Mouse (Mus musculus) midbrain, embryonic 11.5 days (tissue): ENCODE data around the gene Pdzd2. TPM values are rescaled to one million over a fixed set of nuclear protein-coding genes. Genes with fewer than 3 reads are reported as not detected.

Experiments
- ATAC-seq: fragments of 200-750 bp; cut with Nextera tagmentation; 2 replicates; pipeline ENCODE4 v1.8.0; 2017; ENCODE audit warnings: moderate TSS enrichment, moderate library complexity; ENCODE audit not compliant: low FRiP score
- DNase-seq: peaks from one replicate; pipeline ENCODE4 v3.0.0; 2015; ENCODE audit warnings: low spot score; ENCODE audit errors: missing footprints
- H3K27ac ChIP-seq: fragments of 300-500 bp; sonication (generic); 2 replicates; pipeline ENCODE4 v1.5.1; 2014; ENCODE audit warnings: low read depth, low read length
- H3K27me3 ChIP-seq: fragments of 300-500 bp; sonication (generic); 2 replicates; pipeline ENCODE4 v1.6.1; 2014; ENCODE audit warnings: mild to moderate bottlenecking, low read length, moderate library complexity, mixed read lengths; ENCODE audit not compliant: control insufficient read depth, insufficient read depth
- H3K36me3 ChIP-seq: fragments of 300-500 bp; sonication (generic); 2 replicates; pipeline ENCODE4 v1.6.1; 2014; ENCODE audit warnings: mild to moderate bottlenecking, low read length, moderate library complexity, mixed read lengths; ENCODE audit not compliant: control insufficient read depth, insufficient read depth
- H3K4me1 ChIP-seq: fragments of 300-500 bp; sonication (generic); 2 replicates; pipeline ENCODE4 v1.6.1; 2014; ENCODE audit warnings: low read length; ENCODE audit not compliant: control insufficient read depth, insufficient read depth
- H3K4me2 ChIP-seq: fragments of 300-500 bp; sonication (generic); 2 replicates; pipeline ENCODE4 v1.6.1; 2014; ENCODE audit warnings: mild to moderate bottlenecking, moderate library complexity
- H3K4me3 ChIP-seq: fragments of 300-500 bp; sonication (generic); 2 replicates; pipeline ENCODE4 v1.5.1; 2014; ENCODE audit warnings: low read depth, low read length
- H3K9ac ChIP-seq: fragments of 300-500 bp; sonication (generic); 2 replicates; pipeline ENCODE4 v1.6.1; 2014; ENCODE audit warnings: low read length
- H3K9me3 ChIP-seq: fragments of 300-500 bp; sonication (generic); 2 replicates; pipeline ENCODE4 v1.6.1; 2016; ENCODE audit warnings: low read length; ENCODE audit not compliant: control insufficient read depth
- WGBS: fragments of 180-500 bp; shearing (Covaris S2); extraction: QIAGEN DNeasy Blood & Tissue Kit; methylation state at CpG from one replicate; pipeline ENCODE4 v1.1.7; 2014; 5-methylcytosine and 5-hydroxymethylcytosine counted together
- polyA plus RNA-seq: library from polyadenylated mRNA; unstranded; fragments of >200 nt; fragmentation: Nextera tagmentation; extraction: Ambion mirVana; gene quantifications from 2 replicates; pipeline ENCODE4 v1.2.1, GENCODE M21; 2014

The Pdzd2 gene
- polyA plus RNA-seq, 1 experiment from 2014 or later: 5.2 TPM

DNA sequence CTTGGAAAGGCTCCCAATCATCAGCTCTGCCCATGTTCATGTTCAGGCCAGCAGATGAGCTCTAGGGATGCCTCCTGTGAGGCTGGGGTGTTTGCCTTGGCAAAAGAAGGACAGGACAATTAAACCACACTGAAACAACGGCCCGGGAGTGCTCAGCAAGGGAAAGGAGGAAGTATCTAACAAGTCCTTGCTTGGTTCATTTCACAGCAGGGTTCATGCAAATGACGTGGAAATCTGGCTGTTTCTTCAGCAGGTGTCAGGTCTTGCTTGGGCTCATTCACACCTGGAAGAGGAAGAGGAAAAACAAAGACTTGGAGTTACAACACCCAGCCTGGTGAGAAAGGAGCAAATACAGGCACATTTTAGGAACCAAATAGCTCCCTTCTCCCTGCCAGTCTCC is 147.1 kb downstream of the Pdzd2 start:
- no peaks in the 10 kb centered on the region for H3K36me3 ChIP-seq
- no peak for DNase-seq
- H3K9ac ChIP-seq: no peak overlapping the region
- no peak overlapping the region for H3K4me2 ChIP-seq
- 43% methylated on average over 3 of the region's 3 CpGs for WGBS
- no peak for ATAC-seq
- H3K27ac ChIP-seq: no peak overlapping the region
- H3K4me1 ChIP-seq: no peaks in the 10 kb centered on the region
- no peaks in the 10 kb centered on the region for H3K9me3 ChIP-seq
- H3K27me3 ChIP-seq: no peaks in the 10 kb centered on the region
- H3K4me3 ChIP-seq: no peak overlapping the region

DNA sequence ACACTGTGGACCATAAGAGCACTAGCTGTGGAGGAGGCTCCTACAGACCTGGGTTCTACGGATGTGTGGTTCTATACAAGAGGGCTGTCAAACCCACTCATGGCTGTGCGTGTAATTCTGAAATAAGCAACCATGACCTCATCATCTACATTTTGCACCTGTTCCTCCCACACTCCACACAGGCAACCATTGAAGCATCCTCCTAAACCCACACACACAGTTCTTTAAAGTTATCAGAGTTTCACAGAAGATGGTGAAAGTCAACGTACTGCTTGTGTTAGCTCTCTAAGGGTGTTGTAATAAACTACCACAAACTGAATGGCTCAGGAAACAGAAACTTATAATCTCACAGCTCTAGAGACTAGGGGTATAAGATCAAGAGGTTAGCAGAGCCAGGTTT is 151.1 kb downstream of the Pdzd2 start:
- no peak overlapping the region for H3K27ac ChIP-seq
- no peak overlapping the region for H3K9ac ChIP-seq
- 96% methylated on average over 3 of the region's 3 CpGs for WGBS
- no peaks in the 10 kb centered on the region for H3K27me3 ChIP-seq
- DNase-seq: no peak
- no peak overlapping the region for H3K4me3 ChIP-seq
- H3K4me2 ChIP-seq: no peak overlapping the region
- no peaks in the 10 kb centered on the region for H3K9me3 ChIP-seq
- no peaks in the 10 kb centered on the region for H3K36me3 ChIP-seq
- no peaks in the 10 kb centered on the region for H3K4me1 ChIP-seq
- no peak for ATAC-seq

GRCm38 (mm10) chr15:12586852-12587424 is 152.8 kb downstream of the Pdzd2 start:
- Histone ChIP-seq H3K4me3 (no peak overlapping the region), H3K4me2 (no peak overlapping the region), H3K9ac (no peak overlapping the region), H3K27ac (no peak overlapping the region), H3K9me3 (no peaks in the 10 kb centered on the region), H3K4me1 (no peaks in the 10 kb centered on the region), H3K27me3 (no peaks in the 10 kb centered on the region), H3K36me3 (no peaks in the 10 kb centered on the region)
- ATAC-seq (no peak), DNase-seq (no peak)
- 74% methylated on average over 4 of the region's 4 CpGs for WGBS

GRCm38 (mm10) chr15:12586154-12586553 is 153.6 kb downstream of the Pdzd2 start:
- Histone ChIP-seq H3K4me1 (no peaks in the 10 kb centered on the region), H3K9ac (no peak overlapping the region), H3K27ac (no peak overlapping the region), H3K36me3 (no peaks in the 10 kb centered on the region), H3K4me3 (no peak overlapping the region), H3K27me3 (no peaks in the 10 kb centered on the region), H3K4me2 (no peak overlapping the region), H3K9me3 (no peaks in the 10 kb centered on the region)
- peak; percentile 91 for DNase-seq
- WGBS: 8% methylated on average over 5 of the region's 5 CpGs
- peak; percentile 91 for ATAC-seq

- DNase-seq: no peak
Measured at GRCm38 (mm10) chr15:12583051-12583450, 156.7 kb downstream of the Pdzd2 start.

DNA sequence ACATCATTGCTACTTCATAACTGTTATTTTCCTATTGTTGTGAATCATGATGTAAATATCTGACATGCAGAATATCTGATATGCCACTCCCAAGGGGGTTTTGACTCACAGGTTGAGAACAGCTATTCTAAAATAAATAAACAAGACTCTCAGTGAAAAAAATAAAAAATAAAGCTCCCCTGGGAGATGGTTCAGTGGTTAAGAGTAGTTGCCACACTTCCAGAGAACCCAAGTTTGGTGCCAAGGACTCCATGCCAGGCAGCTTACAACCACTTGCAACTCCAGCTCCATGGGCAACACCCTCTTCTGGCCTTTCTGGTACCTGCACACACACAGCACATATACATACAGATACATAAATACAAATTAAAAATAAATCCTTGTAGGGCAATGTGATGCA is 157.3 kb downstream of the Pdzd2 start:
- H3K9me3 ChIP-seq: no peaks in the 10 kb centered on the region
- H3K27ac ChIP-seq: no peak overlapping the region
- no peaks in the 10 kb centered on the region for H3K27me3 ChIP-seq
- no peak overlapping the region for H3K4me3 ChIP-seq
- no peaks in the 10 kb centered on the region for H3K36me3 ChIP-seq
- no peak overlapping the region for H3K9ac ChIP-seq
- H3K4me1 ChIP-seq: peaks cover 5% of the 10 kb centered on the region
- ATAC-seq (no peak), DNase-seq (no peak)
- no peak overlapping the region for H3K4me2 ChIP-seq

More at GRCm38 (mm10) chr15:12583051-12583450, 156.7 kb downstream of the Pdzd2 start:
- H3K9me3 ChIP-seq: no peaks in the 10 kb centered on the region
- H3K4me1 ChIP-seq: 0 out of 2 replicates have a peak, but pooled peaks cover under 1% of the 10 kb centered on the region
- no peak overlapping the region for H3K9ac ChIP-seq
- H3K4me3 ChIP-seq: no peak overlapping the region
- WGBS: 73% methylated on average over 3 of the region's 3 CpGs
- H3K4me2 ChIP-seq: no peak overlapping the region
- H3K27me3 ChIP-seq: no peaks in the 10 kb centered on the region
- no peak overlapping the region for H3K27ac ChIP-seq
- H3K36me3 ChIP-seq: no peaks in the 10 kb centered on the region
- no peak for ATAC-seq

DNA sequence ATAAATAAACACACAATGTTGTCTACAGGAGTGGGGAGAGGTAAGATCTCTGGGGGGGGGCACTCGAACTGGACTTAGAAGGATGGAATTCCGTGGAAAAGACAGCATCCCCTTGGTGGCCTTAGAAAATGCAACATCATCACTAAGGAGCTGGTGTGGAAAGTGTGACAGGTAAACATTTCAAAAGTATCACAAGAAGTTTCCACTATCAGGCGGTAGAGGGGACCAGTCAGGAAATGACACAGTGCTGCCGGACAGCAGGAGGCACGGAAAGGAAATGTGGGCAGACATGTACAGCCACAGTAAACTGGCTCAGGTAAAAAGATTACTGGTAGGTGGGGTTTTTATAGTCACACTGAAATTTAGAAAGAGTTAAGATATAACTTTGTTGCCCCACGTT is 160.5 kb downstream of the Pdzd2 start:
- 84% methylated on average over 6 of the region's 6 CpGs for WGBS
- no peak overlapping the region for H3K27ac ChIP-seq
- H3K27me3 ChIP-seq: no peaks in the 10 kb centered on the region
- H3K4me1 ChIP-seq: peaks cover 8% of the 10 kb centered on the region
- no peak for DNase-seq
- H3K4me2 ChIP-seq: no peak overlapping the region
- ATAC-seq: no peak
- H3K9me3 ChIP-seq: no peaks in the 10 kb centered on the region
- no peak overlapping the region for H3K4me3 ChIP-seq
- no peaks in the 10 kb centered on the region for H3K36me3 ChIP-seq
- no peak overlapping the region for H3K9ac ChIP-seq

- 46% methylated on average over 5 of the region's 5 CpGs for WGBS
- Histone ChIP-seq H3K9me3 (no peaks in the 10 kb centered on the region), H3K27me3 (no peaks in the 10 kb centered on the region), H3K4me2 (no peak overlapping the region), H3K4me1 (peaks cover 8% of the 10 kb centered on the region), H3K36me3 (no peaks in the 10 kb centered on the region), H3K9ac (no peak overlapping the region), H3K4me3 (no peak overlapping the region), H3K27ac (no peak overlapping the region)
- peak; percentile 93 for DNase-seq
- ATAC-seq: peak; percentile 34; the same call in 1 of the 2 replicates
Measured at GRCm38 (mm10) chr15:12578276-12578675, 161.4 kb downstream of the Pdzd2 start.

DNA sequence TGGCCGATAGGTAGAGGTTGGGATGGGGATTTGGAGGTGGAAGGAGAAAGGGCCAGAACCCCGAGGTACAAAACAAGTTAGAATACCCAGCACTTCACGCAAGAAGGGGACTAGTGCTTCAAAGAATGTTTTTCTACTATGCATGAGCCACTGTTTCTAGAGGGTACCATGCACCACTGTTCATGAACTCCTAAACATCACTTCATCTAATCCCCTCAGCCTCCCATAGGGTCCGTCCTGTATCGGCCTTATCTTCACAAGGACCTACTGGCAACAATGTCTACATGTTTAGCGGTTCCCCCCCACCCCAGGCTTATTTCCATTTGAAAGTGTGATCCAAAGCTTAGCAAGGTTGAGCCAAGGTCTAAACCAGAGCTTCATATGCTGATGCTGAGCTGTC is 162.0 kb downstream of the Pdzd2 start:
- ATAC-seq (peak; percentile 68), DNase-seq (peak; percentile 86)
- H3K9me3 ChIP-seq: no peaks in the 10 kb centered on the region
- H3K4me2 ChIP-seq: no peak overlapping the region
- H3K9ac ChIP-seq: no peak overlapping the region
- peaks cover 8% of the 10 kb centered on the region for H3K4me1 ChIP-seq
- H3K4me3 ChIP-seq: no peak overlapping the region
- H3K36me3 ChIP-seq: no peaks in the 10 kb centered on the region
- no peaks in the 10 kb centered on the region for H3K27me3 ChIP-seq
- H3K27ac ChIP-seq: no peak overlapping the region
- 65% methylated on average over 6 of the region's 6 CpGs for WGBS
